Mouse (Mus musculus): ENCODE results near the gene Pard6a. TPM values are rescaled to one million over a fixed set of nuclear protein-coding genes. Genes with fewer than 3 reads are reported as not detected.

Gene Pard6a
- polyA plus RNA-seq, 1 experiment from 2014 or later, result 53.7 TPM

DNA sequence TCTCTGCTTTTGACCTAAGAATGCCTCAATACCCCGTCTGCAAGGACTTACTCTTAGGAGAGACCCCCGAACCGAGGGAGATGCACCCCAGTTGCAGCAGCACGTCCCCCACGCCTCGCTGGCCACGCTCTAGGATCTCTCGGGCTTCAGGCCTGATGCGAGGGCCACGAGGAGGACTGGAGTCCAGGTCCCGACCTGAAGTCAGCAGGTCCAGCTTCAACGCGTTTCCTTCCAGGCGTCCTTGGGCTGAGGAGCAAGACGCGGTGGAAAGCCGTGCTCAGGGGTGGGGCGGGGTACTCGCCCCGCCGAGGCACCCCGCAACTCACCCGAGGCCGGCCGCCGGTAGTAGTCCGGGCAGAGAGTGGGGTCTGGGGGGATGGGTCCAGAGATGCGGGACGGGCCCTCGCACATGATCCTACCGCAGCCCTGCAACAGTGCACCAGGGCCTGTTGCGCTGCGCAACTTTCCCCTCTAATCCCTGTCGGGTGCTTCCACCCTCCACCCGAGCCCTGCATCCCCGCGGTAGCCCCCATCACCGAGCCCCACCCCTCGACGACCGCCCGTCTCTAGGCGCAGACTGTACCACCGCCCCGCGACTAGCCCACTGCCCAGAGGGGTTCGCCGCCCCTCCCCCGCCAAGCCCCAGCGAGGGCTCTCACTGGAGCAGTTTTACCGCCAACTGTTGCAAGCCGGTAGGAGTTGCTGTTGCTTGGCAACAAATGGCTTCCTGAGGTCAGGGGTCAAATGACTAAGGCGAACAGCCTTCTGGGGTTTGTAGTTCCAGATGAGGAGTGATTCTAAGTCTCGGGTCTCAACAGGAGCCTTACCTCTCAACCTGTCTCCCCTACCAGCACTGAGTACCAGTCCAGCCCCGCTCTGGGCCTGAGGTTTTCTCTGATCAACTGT lies 6.8 kb downstream of the Pard6a start, which contains the start of the genes 4933405L10Rik and Enkd1:
Gene 4933405L10Rik (plus strand): TSS at position 158 of the 906 bp plus-strand sequence.
Gene Enkd1 (minus strand): TSS at position 713 of the 906 bp plus-strand sequence.
- Histone ChIP-seq H3K9me3 (ENCODE audit: control insufficient read depth, low read length) (no peaks in the 10 kb centered on the region), H3K27me3 (ENCODE audit: control insufficient read depth, insufficient read depth, low read length) (no peaks in the 10 kb centered on the region), H3K36me3 (replicated peaks; ENCODE audit: control insufficient read depth, insufficient read depth) (0 out of 2 replicates have a peak, but pooled peaks cover 12% of the 10 kb centered on the region), H3K27ac (no peak within 1 kb of the TSS), H3K4me1 (replicated peaks; ENCODE audit: control insufficient read depth, insufficient read depth, low read length) (peaks cover 10% of the 10 kb centered on the region), H3K9ac (peak within 1 kb of the TSS; percentile 62), H3K4me3 (replicated peaks; ENCODE audit: low read length) (peak within 1 kb of the TSS; percentile 52), H3K4me2 (replicated peaks) (peak within 1 kb of the TSS; percentile 91)
- peak; percentile 94 for DNase-seq (ENCODE audit: low spot score)
- ATAC-seq (ENCODE audit: low FRiP score), result peak; percentile 85
- 1% methylated on average over 54 of the region's 55 CpGs for WGBS

DNA sequence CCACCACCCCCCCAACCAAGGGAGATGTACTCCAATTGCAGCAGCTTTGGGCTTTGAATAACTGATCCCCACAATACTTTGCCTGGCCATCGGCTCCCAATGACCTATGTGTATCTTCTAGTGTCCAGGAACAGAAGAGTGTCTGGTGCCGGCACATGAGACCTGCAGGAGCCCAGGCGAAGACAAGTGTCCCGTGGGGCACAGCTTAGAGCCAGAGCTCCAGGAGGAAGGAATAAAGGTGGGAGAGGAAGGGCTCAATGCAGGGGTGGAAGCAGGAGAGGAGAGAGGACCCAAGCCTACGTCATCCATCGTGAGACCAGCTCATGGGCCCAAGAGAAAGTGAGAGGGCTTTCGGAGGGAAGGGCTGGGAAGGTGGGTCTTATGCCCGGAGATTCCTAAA lies 7.7 kb downstream of the Pard6a start:
- Histone ChIP-seq H3K36me3 (replicated peaks; ENCODE audit: control insufficient read depth, insufficient read depth) (0 out of 2 replicates have a peak, but pooled peaks cover 2% of the 10 kb centered on the region), H3K4me1 (replicated peaks; ENCODE audit: control insufficient read depth, insufficient read depth, low read length) (peaks cover 10% of the 10 kb centered on the region), H3K27ac (no peak overlapping the region), H3K4me2 (replicated peaks) (no peak overlapping the region), H3K9ac (no peak overlapping the region), H3K9me3 (ENCODE audit: control insufficient read depth, low read length) (no peaks in the 10 kb centered on the region), H3K4me3 (replicated peaks; ENCODE audit: low read length) (no peak overlapping the region), H3K27me3 (ENCODE audit: control insufficient read depth, insufficient read depth, low read length) (no peaks in the 10 kb centered on the region)
- DNase-seq (ENCODE audit: low spot score), result no peak
- 94% methylated on average over 8 of the region's 8 CpGs for WGBS
- no peak for ATAC-seq (ENCODE audit: low FRiP score)

DNA sequence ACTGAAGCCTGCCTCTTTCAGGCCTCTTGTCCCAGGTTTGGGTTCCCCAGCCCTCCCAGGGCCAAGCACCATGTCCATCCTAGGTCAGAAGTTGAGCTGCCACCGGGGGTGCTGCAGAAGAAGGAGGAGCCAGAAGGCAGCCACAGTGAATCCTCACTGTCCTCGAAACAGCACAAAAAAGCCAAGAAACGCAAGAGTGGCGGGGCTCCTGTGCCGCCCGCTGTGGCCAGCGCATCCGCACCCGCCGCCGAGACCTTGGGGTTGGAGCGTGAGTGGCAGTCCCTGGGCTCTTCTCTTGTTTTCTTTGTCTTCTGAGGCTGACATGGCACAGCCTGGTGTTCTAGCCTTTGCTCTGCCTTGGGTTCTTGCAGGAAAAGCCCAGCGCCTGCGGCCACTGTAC lies 8.4 kb downstream of the Pard6a start:
- Histone ChIP-seq H3K27me3 (ENCODE audit: control insufficient read depth, insufficient read depth, low read length) (no peaks in the 10 kb centered on the region), H3K4me2 (replicated peaks) (no peak overlapping the region), H3K27ac (no peak overlapping the region), H3K36me3 (replicated peaks; ENCODE audit: control insufficient read depth, insufficient read depth) (0 out of 2 replicates have a peak, but pooled peaks cover 1% of the 10 kb centered on the region), H3K9me3 (ENCODE audit: control insufficient read depth, low read length) (no peaks in the 10 kb centered on the region), H3K4me1 (replicated peaks; ENCODE audit: control insufficient read depth, insufficient read depth, low read length) (peaks cover 10% of the 10 kb centered on the region), H3K4me3 (replicated peaks; ENCODE audit: low read length) (no peak overlapping the region), H3K9ac (no peak overlapping the region)
- DNase-seq (ENCODE audit: low spot score), result no peak
- 77% methylated on average over 14 of the region's 14 CpGs for WGBS
- ATAC-seq (ENCODE audit: low FRiP score), result no peak

DNA sequence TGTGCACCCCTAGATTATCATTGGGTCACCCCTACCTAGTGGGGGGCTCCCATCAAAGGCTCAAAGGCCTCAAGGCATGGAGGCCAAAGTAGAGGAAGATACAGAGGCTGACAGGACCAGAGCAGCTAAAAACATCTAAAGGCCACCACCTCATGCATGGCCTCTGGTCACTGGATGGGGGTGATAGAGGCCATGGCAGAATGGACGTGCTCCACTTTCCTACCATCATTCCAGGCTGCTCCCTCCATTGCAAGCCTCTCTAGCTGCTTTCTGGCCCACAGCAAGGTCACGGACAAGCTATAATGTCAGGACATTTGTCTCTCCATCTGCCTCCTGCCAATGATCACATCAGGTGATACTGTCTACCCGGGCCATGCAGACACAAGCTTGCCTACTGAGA lies 11.3 kb downstream of the Pard6a start:
- no peak overlapping the region for H3K4me3 ChIP-seq (replicated peaks; ENCODE audit: low read length)
- whole genome bisulfite sequencing, result 81% methylated on average over 3 of the region's 3 CpGs
- H3K9me3 ChIP-seq (ENCODE audit: control insufficient read depth, low read length), result no peaks in the 10 kb centered on the region
- peaks cover 4% of the 10 kb centered on the region for H3K4me1 ChIP-seq (replicated peaks; ENCODE audit: control insufficient read depth, insufficient read depth, low read length)
- DNase-seq (ENCODE audit: low spot score), result no peak
- no peak for ATAC-seq (ENCODE audit: low FRiP score)
- peaks cover 25% of the 10 kb centered on the region for H3K36me3 ChIP-seq (replicated peaks; ENCODE audit: control insufficient read depth, insufficient read depth)
- H3K27me3 ChIP-seq (ENCODE audit: control insufficient read depth, insufficient read depth, low read length), result no peaks in the 10 kb centered on the region
- no peak overlapping the region for H3K27ac ChIP-seq
- H3K9ac ChIP-seq, result no peak overlapping the region
- no peak overlapping the region for H3K4me2 ChIP-seq (replicated peaks)

DNA sequence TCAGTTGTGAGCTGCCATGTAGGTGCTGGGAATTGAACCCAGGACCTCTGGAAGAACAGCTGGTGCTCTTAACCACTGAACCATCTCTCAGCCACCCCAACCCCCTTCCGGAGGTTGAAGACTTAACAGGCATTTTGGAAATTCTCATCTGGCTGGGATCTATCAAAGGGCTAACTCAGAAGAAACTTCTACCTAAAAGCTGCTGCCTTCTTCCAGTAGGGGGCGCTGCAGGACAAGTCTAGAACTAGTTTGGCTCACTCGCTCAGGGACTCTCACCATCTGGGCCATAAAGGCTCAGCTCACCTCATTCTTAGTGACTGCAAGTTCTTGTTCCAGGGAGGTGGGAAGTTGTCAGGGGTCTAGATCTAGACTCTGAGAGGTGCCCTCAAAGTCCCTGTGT lies 13.2 kb downstream of the Pard6a start:
- Histone ChIP-seq H3K4me2 (replicated peaks) (no peak overlapping the region), H3K4me3 (replicated peaks; ENCODE audit: low read length) (no peak overlapping the region), H3K27ac (no peak overlapping the region), H3K27me3 (ENCODE audit: control insufficient read depth, insufficient read depth, low read length) (no peaks in the 10 kb centered on the region), H3K9ac (no peak overlapping the region), H3K36me3 (replicated peaks; ENCODE audit: control insufficient read depth, insufficient read depth) (peaks cover 31% of the 10 kb centered on the region), H3K4me1 (replicated peaks; ENCODE audit: control insufficient read depth, insufficient read depth, low read length) (no peaks in the 10 kb centered on the region), H3K9me3 (ENCODE audit: control insufficient read depth, low read length) (no peaks in the 10 kb centered on the region)
- WGBS, result 6% methylated on average over 3 of the region's 3 CpGs
- ATAC-seq (ENCODE audit: low FRiP score) (no peak), DNase-seq (ENCODE audit: low spot score) (peak; percentile 90)

DNA sequence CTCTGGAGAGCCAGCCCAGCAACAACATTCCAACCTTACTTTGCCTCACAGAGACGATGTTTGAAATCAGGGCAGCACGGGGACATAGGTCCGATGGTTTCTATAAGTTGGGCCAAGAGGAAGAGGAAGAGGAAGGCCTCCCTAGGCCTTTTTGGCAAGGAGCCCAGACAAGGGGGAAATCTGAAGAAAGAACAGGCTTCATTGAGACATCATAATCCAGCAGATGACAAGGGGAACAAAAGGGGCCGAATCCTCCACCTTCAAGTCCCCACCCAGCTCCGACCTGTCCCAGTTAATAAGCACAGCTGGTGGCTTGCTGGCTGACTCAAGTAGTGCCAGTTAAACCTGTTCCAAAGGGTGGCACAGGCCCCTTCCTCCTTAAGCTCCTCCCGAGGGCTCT lies 14.1 kb downstream of the Pard6a start:
- Histone ChIP-seq H3K36me3 (replicated peaks; ENCODE audit: control insufficient read depth, insufficient read depth) (peaks cover 37% of the 10 kb centered on the region), H3K4me3 (replicated peaks; ENCODE audit: low read length) (no peak overlapping the region), H3K27ac (no peak overlapping the region), H3K4me1 (replicated peaks; ENCODE audit: control insufficient read depth, insufficient read depth, low read length) (no peaks in the 10 kb centered on the region), H3K9me3 (ENCODE audit: control insufficient read depth, low read length) (no peaks in the 10 kb centered on the region), H3K27me3 (ENCODE audit: control insufficient read depth, insufficient read depth, low read length) (no peaks in the 10 kb centered on the region), H3K4me2 (replicated peaks) (no peak overlapping the region), H3K9ac (no peak overlapping the region)
- DNase-seq (ENCODE audit: low spot score), result no peak
- no peak for ATAC-seq (ENCODE audit: low FRiP score)
- WGBS, result 80% methylated on average over 6 of the region's 6 CpGs

DNA sequence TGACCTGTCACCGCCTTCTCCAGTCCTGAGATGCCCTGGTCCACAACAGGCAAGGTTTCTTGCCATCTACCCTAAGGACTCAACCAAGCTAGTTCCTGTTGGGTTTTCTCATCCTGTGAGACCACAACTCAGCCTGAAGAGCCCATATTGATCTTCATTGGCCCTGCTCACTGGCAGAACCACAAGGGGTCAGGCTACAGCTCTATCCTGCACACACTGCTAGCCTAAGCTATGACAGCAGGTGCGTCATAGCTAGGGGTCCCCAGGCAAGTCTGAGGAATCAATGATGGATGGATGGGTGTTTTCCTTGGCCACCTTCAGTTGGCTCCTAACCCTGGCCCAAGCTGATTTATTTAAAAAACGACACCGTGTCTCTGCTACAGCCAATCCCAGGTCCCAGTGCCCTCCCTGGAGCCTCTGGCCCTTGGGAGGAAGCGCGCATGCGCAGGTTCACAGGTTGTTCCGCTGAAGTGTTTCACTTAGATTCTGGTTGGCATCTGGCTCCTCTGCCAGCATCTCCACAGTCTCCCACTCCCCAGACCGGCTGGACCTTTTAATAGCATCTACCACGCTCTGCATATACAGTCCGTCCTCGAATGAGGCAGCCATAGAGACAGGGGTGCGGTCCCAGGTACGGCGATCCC lies 15.5 kb downstream of the Pard6a start:
- Histone ChIP-seq H3K4me1 (replicated peaks; ENCODE audit: control insufficient read depth, insufficient read depth, low read length) (no peaks in the 10 kb centered on the region), H3K36me3 (replicated peaks; ENCODE audit: control insufficient read depth, insufficient read depth) (peaks cover 43% of the 10 kb centered on the region), H3K27ac (no peak overlapping the region), H3K4me3 (replicated peaks; ENCODE audit: low read length) (no peak overlapping the region), H3K4me2 (replicated peaks) (no peak overlapping the region), H3K27me3 (ENCODE audit: control insufficient read depth, insufficient read depth, low read length) (no peaks in the 10 kb centered on the region), H3K9ac (no peak overlapping the region), H3K9me3 (ENCODE audit: control insufficient read depth, low read length) (no peaks in the 10 kb centered on the region)
- 94% methylated on average over 15 of the region's 15 CpGs for WGBS
- ATAC-seq (ENCODE audit: low FRiP score), result no peak
- DNase-seq (ENCODE audit: low spot score), result no peak

DNA sequence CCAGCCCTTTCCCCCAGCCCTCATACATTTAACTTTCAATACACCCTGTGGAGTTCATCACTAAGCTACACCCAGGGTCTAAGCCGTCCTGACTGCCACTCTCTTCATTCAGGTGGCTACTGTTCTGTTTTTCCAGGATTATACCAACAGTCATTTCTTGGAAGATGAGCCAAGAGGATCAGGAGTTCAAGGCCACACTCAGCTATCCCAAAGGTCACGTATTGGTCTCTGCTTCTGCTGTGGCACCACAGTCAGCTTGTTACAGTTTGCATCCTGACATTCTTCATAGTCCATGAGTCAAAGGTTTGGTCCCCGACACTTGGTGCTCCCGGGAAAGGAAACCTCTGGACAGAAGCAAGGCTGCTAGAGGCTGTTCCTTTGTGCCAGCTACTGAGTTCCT lies 18.7 kb downstream of the Pard6a start:
- WGBS, result 90% methylated on average over 4 of the region's 4 CpGs
- H3K4me1 ChIP-seq (replicated peaks; ENCODE audit: control insufficient read depth, insufficient read depth, low read length), result no peaks in the 10 kb centered on the region
- no peaks in the 10 kb centered on the region for H3K27me3 ChIP-seq (ENCODE audit: control insufficient read depth, insufficient read depth, low read length)
- H3K4me3 ChIP-seq (replicated peaks; ENCODE audit: low read length), result no peak overlapping the region
- H3K9me3 ChIP-seq (ENCODE audit: control insufficient read depth, low read length), result no peaks in the 10 kb centered on the region
- H3K9ac ChIP-seq, result no peak overlapping the region
- H3K36me3 ChIP-seq (replicated peaks; ENCODE audit: control insufficient read depth, insufficient read depth), result peaks cover 57% of the 10 kb centered on the region
- no peak overlapping the region for H3K4me2 ChIP-seq (replicated peaks)
- H3K27ac ChIP-seq, result no peak overlapping the region
- DNase-seq (ENCODE audit: low spot score) (no peak), ATAC-seq (ENCODE audit: low FRiP score) (no peak)

DNA sequence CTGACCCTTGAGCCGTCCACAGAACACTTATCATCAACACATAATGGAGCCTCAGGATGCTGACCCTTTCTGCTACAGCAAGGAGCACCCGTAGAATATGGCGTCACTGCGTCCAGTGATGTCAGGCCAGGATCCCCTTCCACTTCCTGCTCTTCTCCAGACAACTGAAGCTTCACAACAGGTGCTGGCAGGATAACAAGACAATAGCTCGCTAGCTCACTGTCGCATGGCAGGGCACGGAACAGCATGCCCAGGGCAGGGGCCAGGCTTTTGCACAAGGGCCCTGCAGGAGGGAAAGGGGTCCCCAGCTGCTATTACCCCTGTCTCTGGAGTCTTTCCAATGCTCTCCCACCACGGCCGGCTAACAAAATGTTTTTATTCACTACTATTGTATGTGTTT lies 21.9 kb downstream of the Pard6a start:
- 89% methylated on average over 9 of the region's 9 CpGs for WGBS

More for the DNA sequence above, 21.9 kb downstream of the Pard6a start:
- Histone ChIP-seq H3K9ac (no peak overlapping the region), H3K27ac (no peak overlapping the region), H3K36me3 (replicated peaks; ENCODE audit: control insufficient read depth, insufficient read depth) (peaks cover 62% of the 10 kb centered on the region), H3K4me3 (replicated peaks; ENCODE audit: low read length) (no peak overlapping the region), H3K9me3 (ENCODE audit: control insufficient read depth, low read length) (no peaks in the 10 kb centered on the region), H3K27me3 (ENCODE audit: control insufficient read depth, insufficient read depth, low read length) (no peaks in the 10 kb centered on the region), H3K4me1 (replicated peaks; ENCODE audit: control insufficient read depth, insufficient read depth, low read length) (no peaks in the 10 kb centered on the region), H3K4me2 (replicated peaks) (no peak overlapping the region)
- ATAC-seq (ENCODE audit: low FRiP score) (no peak), DNase-seq (ENCODE audit: low spot score) (no peak)

Measured in hindbrain, embryonic 14.5 days (tissue).